Mouse (Mus musculus) left cerebral cortex, adult 8-10 months (tissue): ENCODE results near the gene 1700007K13Rik. TPM values are rescaled to one million over a fixed set of nuclear protein-coding genes. Genes with fewer than 3 reads are reported as not detected.

ENCODE experiments used
- DNase-seq, 2 experiments: peaks; one replicate each; pipeline ENCODE4 v3.0.0; 2022; ENCODE audit warnings: low spot score in 2 of 2
- total RNA-seq, 4 experiments: library from RNA; stranded (reverse); gene quantifications; 2 replicates each; pipeline ENCODE4 v1.2.4; 2022

1700007K13Rik gene
- total RNA-seq, 4 experiments from 2014 or later: 2.4 to 6.3 (median 3.1) TPM

DNA sequence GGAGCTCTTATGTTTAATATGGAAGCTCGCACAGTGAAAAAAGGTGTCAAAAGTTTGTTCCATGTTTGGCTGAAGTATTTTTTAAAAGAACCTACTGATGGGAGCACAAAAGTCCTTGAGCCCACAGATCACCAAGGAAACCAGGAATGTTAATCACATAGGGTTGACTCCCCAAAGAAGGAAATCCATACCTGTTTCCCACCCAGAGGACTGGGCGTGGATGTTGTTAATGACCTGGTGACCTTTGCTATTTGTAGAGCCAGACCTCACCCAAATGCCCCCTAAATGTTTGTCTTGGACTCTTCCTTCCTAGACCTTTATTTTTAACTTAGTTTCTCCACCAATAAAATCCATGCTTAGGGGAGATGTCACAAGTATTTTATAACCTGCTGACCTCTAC lies 4.5 kb upstream of the 1700007K13Rik start:
- no peak for DNase-seq

DNA sequence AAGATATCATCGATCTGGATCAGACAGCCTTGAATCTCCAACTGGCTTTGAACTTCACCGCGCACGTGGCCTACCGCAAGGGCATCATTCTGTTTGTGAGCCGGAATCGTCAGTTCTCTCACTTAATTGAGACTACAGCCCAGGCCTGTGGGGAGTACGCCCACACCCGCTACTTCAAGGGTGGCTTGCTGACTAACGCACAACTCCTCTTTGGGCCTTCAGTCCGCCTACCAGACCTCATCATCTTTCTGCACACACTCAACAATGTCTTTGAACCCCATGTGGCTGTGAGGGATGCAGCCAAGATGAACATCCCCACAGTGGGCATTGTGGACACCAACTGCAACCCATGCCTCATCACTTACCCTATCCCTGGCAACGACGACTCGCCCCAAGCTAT lies 3.3 kb upstream of the 1700007K13Rik start:
- no peak for DNase-seq

DNA sequence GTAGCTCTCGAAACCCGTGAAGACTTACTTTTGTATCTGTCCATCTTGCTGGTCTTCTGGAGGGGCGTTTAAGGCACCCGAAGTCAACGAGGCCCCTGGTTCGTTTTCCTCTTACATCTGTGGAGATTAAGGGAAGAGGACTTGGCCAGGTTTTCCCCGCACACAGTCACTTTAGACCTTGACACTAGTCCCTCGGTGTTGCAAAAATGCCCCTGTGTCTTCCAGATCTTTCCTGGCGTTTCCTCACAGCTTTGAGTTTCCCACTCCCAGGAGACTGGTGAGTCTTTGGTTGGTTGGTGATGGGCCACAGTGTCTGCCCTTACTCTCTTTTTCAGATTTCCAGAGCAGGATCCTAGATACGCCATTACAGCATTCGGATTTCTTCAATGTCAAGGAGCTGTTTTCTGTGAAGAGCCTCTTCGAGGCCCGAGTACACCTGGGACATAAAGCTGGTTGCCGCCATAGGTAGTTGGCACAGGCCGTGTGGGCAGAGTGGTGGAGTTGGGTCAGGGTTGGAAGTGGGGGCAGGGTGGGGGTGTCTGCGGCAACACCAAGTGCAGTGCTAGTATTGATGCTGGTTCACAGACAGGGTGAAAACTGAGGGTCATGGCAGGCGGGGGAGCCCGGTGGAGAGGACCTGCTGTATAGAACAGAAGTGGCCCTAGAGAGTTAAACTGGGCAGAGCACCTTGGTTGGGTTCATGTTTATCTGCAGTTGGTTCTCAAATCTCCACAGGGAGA lies 2.5 kb upstream of the 1700007K13Rik start:
- DNase-seq: no peak

DNA sequence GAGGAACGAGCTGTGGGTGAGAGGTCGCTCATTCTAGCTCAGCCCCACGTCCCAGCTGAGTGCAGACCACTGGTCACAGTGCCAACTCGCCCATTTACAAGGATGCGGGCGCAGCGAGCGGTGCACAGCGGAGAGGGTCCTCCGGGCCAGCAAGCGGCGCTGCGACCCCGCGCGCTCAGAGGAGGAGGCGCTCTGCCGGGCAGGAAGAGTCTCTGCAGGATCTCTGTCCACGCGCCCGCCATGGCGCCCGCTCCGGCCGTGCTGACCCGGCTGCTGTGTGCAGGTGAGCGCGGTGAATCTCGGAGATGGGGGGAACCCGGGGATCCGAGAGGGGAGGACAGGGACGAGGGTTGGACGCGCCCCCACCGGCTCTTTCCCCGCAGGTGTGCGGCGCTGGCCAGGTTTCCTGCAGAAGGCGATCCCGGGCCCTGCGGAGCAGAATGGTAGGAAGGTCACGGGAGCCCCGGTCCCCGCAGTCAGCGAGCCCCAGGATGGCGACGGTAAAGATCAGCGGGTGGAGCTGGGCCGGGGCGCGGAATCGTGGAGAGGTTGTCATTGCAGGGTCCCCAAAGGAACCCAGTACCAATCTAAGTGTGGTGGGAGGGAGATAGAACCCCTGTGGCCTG lies 1.8 kb upstream of the 1700007K13Rik start, which contains the start of gene Mrps2:
Gene Mrps2 (plus strand): TSS at position 207 of the 626 bp plus-strand sequence.
- peak; percentile 69 to 83 for DNase-seq

DNA sequence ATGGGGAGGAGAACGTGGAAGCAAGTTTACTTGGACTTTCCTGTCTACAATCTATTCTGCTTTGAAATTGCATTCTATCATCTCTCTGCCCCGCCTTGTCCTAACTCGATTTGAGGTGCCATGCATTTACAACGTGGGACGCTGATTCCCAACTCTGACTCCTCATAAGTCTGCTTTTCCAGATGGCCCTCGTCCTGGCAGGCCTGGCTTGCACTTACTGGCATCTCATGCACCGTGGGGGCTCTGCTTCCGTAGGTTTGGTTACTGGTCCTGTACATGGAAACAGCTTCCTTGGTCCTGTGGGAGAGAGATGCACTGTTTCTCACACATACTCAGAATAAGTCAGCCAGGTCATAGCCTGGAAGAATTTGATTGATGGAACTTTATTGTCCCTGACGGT lies 1.2 kb downstream of the 1700007K13Rik start:
- no peak for DNase-seq

DNA sequence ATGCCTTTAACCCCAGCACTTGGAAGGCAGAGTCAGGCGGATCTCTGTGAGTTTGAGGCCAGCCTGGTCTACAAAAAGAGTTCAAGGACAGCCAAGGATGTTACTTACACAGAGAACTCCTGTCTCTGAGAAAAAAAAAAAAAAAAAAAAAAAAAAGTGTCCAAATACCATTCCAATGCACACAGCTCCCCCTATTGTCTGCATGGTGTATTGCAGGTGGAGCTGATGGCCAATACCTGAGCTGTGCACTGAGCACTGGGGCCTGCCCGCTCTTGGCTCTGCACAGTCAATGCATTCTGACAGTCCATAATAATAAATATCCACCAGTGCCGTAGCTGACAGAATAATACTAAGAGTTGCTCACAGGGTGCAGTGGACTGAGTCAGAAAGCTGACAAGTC lies 2.2 kb downstream of the 1700007K13Rik start:
- DNase-seq: peak; percentile 60 to 61

DNA sequence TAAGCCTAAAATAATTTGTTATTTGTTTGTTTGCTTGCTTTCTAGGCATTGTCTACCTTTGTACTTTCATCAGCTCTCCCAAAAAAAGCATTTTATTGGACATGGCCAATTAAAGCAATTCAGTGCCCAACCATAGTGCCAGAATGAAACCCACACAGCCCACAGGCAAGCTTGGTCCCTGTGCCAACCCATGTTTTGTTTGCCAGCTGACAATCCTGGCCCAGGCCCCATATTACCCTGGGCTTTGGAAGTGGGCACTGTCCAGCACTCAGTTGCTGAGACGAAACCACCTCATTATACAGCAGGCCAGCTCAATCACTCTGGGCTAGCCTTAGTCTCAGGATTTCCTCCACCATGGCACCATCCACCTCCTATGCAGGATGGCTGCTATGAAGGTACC lies 9.5 kb downstream of the 1700007K13Rik start:
- DNase-seq: no peak

DNA sequence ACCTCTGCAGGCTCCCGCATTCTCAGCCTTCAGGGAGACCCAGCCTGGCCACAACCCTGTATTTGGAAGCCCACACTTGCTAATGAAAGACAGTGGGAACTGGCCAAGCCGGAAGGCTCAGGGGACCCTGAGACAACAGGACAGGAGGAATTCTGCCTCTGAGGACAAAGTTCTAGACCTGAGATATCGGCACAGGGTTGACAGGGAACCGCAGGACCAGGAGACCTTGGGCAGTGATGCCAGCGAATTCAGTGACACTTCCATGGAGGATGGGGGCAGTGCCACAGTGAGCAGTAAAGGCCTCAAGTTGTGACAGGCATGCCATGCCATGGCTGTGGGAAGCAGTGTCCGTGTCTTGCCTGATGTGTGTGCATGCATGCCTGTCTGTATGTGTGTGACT lies 12.6 kb downstream of the 1700007K13Rik start:
- DNase-seq: no peak

DNA sequence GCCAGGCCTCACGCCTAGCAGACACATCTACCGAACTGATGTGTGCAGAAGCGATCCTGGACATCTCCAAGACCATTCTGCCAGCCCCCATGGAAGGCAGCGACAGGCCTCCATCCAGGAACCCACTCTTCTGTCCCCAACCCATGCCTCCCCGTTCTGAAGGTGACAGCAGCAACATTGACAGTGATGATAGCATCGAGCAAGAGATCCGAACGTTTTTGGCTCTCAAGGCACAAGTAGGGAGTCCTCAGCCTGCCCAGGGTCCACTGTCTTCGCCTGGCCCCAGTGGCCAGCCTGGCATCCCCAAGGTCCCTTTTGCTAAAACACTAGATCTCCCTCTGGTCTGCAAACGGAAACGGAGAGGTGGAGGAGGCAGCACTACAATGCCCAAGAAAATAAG lies 14.5 kb downstream of the 1700007K13Rik start:
- DNase-seq: no peak

DNA sequence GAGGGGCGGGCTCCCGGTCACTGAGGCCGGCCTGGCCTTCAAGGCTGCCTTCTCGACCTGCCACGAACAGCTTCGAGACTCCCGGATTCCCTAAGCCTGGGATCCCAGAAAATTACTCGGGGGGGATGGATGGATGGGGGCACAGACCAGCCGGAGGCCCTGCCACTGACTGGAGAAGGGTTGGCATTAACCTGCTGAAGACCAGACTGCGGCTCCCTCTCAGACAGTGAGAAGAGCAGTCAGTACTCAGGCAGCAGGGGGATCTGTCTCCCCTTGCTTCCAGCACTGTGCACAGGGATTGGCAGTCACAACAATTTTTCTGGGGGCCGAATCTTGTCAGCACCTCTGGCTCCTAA lies 18.8 kb downstream of the 1700007K13Rik start:
- DNase-seq: no peak

DNA sequence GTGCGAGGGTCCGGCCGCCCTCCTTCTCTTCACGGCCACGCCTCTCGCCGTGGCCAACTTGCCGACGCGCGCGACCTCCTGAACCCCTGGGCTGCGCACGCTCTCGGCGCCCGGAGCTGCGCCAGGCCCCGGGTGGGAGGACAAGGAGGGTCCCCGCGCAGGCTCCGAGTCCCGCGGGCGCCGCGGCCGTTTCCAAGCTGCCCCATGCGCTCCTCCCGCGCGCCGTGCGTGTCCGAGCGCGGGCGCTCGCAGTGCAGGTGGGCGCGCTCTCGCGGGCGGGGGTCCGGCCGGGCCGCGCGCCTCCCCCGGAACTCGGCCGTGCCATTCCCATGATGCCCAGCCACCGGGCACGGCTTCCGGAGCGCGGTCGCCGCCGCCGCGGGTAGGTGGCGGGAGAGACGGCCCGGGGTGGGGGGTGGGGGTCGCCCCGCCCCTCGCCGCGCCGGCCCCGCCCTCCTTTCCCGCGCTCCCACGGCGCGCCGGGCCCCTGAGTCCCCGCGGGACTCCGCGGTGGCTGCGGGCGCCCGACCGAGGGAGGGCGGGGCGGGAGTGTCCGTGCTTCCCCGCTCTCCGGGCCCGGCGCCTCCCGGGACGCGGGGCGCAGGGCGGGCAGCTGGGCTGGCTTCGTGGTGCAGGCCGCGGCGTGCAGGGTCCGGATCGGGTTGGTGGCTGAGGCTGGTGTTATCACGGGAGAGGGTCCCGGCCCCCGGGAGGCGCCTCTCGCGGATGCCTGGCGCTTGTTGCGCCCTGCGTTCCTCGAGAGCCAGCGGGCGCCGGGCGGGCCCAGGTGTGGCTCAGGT lies 19.4 kb downstream of the 1700007K13Rik start, which contains the start of gene Ppp1r26:
Gene Ppp1r26 (plus strand): TSS at position 286 of the 800 bp plus-strand sequence.
- peak; percentile 21 to 39 for DNase-seq

DNA sequence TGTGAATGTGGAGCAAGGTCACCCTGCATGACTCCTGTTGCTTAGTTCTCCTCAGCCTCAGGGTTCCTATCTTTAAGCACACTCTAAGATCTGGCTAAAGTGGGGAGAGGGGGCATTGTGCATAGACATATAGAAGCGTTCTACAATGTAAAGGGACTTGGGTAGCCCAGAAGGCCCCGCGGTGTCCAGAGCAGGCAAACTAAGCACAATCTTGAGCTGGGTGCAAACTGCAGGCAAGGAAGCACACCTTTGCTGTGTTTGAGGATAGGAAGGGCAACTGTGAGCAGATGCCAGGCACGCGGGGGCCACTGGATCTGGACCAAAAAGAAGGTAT lies 20.0 kb downstream of the 1700007K13Rik start:
- no peak for DNase-seq

DNA sequence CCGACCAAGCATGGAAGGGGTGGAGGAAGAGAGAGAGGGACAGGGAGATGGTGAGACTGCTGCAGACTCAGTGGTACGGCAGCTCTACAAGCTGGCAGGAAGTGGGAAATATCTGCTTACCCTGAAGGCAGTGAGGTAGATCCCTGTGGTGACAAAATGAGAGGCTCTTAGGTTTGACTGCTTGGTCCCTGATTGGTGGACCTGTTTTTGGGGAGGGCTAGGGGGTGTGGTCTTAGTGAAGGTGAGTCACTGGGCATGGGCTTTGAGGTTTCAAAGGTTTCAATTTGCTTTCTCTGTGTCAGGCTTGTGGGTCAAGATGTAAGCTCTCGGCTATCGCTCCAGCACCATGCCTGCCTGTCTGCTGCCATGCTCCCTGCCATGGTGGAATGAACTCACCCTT lies 21.1 kb downstream of the 1700007K13Rik start:
- DNase-seq: no peak

DNA sequence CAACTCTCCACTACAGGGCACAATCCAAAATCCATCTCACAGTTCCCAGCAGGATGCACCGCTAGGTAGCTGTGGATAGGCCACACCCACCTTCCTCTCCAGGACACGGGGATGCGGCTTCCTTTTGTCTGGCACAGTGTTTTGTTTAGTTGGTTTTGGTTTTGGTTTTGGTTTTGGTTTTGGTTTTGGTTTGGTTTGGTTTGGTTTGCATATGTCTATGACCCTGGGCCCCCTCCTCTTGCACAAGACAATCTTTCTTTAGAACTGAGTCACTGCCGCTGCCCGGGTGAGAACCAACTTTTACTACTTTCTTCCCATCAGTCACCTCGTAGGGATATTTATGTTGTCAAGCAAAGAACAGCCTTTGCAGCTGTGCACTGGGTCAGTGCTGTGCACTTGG lies 25.3 kb downstream of the 1700007K13Rik start:
- DNase-seq: no peak

DNA sequence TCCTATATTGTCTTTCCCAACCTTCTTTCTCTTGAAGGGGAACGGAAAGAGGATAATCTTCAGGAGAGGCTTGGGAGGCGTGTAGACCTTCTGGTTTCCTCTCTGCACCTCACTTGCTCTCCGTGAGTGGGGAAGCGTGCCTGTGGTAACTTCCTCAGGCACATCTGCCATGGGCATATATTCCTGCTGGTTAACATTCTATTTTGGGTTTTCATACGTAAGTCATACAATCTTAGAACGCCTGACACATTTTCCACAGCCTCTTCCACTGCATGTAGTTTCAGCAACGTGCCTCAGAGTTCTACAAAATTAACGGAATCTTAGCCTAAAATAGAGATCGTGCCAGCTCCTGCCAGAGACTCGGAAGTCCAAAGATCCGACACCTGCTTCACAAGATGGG lies 30.7 kb downstream of the 1700007K13Rik start:
- no peak for DNase-seq

DNA sequence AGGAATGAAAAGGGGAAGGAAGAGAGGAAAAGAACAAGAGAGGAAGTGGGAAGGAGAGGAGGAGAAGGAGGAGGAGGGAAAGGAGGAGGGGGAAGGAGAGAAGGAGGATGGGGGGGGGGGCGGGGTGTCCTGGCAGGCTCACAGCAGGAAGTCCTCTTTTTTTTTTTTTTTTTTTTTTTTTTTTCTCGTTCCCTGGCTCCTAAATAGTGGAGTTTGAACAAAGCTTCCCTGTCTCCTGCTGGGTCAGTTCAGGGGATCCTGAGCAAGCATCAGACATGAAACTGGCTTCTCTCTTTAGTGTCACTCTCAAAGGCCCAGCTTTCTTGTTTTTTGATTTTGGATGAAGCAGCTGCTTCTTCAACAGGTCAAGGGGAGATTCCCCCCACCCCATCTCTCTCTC lies 32.6 kb downstream of the 1700007K13Rik start:
- DNase-seq: no peak

DNA sequence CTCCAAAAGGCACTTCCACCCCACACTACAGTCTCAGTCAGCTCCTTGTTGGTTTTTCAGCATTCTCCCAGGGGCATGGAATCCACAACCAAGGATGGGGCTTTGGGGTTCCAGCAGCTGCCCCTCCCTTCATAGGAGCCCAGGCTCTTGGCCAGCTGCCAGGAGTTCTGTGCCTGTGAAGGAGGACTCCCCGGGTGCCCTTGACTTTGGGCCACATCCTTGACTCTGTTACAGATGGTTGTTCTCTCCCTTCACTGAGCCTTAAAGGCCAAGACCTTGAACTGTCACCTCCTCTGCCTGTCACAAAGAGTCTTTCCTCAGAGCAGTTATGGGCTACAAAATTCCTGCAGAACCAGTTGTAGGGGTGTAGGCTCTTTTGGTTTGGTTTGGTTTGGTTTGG lies 33.3 kb downstream of the 1700007K13Rik start:
- DNase-seq: no peak

DNA sequence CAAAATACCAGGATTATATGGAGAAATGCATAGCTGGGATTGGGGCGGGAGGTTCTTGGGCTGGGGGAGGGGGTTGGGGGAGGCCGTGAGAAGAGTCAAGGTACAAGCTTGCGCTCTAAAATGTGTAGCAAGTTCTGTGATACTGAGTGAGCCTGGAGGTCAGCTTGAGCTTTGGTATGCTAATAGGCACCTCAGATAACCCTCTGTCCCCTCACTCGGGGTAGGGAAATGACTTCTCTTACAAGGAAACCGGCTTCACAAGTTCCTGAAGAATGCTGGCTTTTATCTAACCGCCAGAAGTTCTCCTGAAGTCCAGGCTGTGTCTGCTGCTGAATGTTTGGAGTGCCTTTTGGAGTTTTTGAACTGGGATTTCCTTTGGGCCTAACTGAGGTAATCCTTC lies 35.3 kb downstream of the 1700007K13Rik start:
- DNase-seq: no peak

DNA sequence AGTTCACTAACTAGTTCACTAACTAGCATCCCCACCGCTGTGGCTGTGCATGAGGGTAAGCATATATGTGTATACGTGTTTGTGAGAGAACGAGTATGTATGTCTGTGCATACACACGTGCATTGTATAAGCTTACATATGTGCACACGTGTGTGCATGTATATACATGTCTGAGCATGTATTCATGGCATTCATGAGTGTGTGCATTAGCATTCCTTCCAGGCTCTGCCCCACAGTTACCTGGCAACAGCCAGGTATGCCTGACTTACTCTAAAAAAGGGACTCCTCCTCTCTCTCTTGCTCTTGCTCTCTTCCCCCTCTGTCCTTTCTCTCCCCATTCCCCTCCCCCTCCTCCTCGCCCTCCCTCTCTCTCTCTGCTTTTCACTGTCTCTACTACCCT lies 38.9 kb downstream of the 1700007K13Rik start:
- no peak for DNase-seq

DNA sequence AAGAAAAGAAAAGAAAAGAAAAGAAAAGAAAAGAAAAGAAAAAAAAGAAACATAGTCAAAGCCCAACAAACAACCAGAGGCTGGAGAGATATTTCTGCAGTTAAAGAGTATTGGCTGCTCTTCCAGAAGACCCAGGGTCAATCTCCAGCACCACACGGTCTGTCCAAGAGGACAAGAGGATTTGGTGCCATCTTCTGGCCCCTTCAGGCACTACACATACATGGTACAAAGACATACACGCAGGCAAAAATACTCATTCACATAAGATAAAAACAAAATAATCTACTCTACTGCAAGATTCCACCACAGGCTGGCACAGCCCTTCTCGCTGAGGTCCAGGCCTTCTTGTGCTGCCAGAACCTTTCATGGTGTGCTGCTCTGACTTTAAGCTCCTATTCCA lies 43.0 kb downstream of the 1700007K13Rik start:
- no peak for DNase-seq

DNA sequence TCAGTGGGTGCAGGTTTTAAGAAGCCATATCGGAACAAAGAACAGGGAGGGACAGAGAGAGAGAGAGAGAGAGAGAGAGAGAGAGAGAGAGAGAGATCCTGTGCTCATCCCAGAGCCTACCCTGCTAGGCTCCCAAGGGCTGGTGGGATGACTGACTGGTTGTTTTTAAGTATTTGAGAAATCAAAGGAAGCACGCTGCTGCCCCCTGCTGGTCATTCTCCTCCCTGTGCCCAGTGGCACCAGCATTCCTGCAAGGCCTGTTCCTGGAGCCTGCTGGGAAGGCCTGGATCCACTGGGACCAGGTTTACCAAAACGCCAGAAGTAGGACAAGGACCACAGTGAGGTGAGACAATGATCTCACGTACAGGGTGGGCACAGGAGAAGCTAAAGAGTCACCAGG lies 46.2 kb downstream of the 1700007K13Rik start:
- DNase-seq: peak; percentile 85 to 93

DNA sequence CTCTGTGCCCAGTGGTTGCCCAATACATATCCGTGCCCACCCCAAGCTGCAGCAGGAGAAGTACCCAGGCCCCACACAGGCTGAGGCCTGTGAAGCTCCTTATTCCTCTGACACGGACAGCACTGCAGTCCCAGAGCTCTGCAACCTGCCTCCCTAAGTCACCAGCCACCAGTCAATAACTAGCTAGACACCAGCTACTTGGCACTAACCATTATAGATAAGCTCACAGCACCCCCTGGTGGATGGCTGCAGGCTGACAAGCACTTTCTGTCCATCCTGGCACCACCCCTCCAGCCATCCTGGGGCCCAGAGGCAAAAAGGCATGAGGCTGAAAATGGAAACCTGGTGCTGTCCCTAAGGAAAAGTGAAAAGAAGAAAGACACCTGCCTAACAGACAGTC lies 48.1 kb downstream of the 1700007K13Rik start:
- DNase-seq: peak; percentile 80 to 82
